13 mouse cellular contexts compared by ENCODE assay signal in the genomic region with DNA sequence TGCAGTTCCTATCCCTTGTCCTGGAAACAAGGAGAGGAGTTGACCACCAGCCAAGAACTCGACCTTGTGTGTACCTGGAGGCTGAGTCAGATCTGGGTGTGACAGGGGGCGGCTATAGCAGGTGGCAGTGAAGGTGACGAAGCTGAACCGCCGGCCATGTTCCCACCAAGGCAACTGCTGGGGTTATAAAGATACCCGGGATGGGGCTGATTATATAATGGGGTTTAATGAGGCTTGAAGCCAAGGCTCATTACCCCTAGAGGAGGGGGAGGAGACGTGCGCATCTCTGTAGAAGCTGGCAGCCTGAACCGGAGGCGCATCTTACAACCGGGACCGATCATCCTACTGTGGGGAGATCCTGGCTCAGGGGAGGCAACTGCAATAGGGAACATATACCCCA.
DNase-seq lines count a peak whose midpoint lies in the region; ATAC-seq and TF ChIP-seq lines count a peak whose summit lies in the region.
"Had no signal": no experiment of that assay in that cellular context is flagged by ENCODE, and none has a peak within 500 bp of the region (broad histone marks: within the 10 kb centered on the region; RNA-seq: fewer than 3 reads in every experiment).

No protein-coding gene starts in this region.

- H3K27me3 ChIP-seq in hindbrain, embryonic 12.5 days, result peaks cover 4% of the 10 kb centered on the region; the same call in 1 of the 2 replicates
- H3K27me3 ChIP-seq in neural tube, embryonic 12.5 days (replicated peaks), result 0 out of 2 replicates have a peak, but pooled peaks cover 4% of the 10 kb centered on the region
- H3K27me3 ChIP-seq: megakaryocyte, embryonic 14.5 days had no signal

- no peak overlapping the region for H3K9ac ChIP-seq in hindbrain, embryonic 12.5 days
- H3K9ac ChIP-seq in neural tube, embryonic 12.5 days, result no peak overlapping the region

- H3K4me1 ChIP-seq in hindbrain, embryonic 12.5 days, result peaks cover 13% of the 10 kb centered on the region
- peaks cover 6% of the 10 kb centered on the region for H3K4me1 ChIP-seq in neural tube, embryonic 12.5 days
- H3K4me1 ChIP-seq: megakaryocyte, embryonic 14.5 days had no signal

- ATAC-seq in cerebellum, adult (ENCODE audit: insufficient number of reproducible peaks, low FRiP score, low TSS enrichment), result no peak
- peak; percentile 69 for ATAC-seq in hindbrain, embryonic 12.5 days (ENCODE audit: low FRiP score)
- ATAC-seq in neural tube, embryonic 12.5 days (ENCODE audit: low FRiP score, low read depth), result 0 out of 2 replicates have a peak, but pooled peaks have one; percentile 50

- TF ChIP-seq CTCF in layer of hippocampus, adult 2 months (conservative IDR thresholded peaks at IDR 0.05), result no peak

- no peak overlapping the region for H3K4me3 ChIP-seq in layer of hippocampus, adult 2 months
- H3K4me3 ChIP-seq in hindbrain, embryonic 12.5 days, result no peak overlapping the region
- H3K4me3 ChIP-seq in neural tube, embryonic 12.5 days, result no peak overlapping the region
- H3K4me3 ChIP-seq: erythroblast, embryonic 14.5 days; megakaryocyte, embryonic 14.5 days had no signal

- no peaks in the 10 kb centered on the region for H3K9me3 ChIP-seq in hindbrain, embryonic 12.5 days (replicated peaks)
- no peaks in the 10 kb centered on the region for H3K9me3 ChIP-seq in neural tube, embryonic 12.5 days

- DNase-seq in cerebellum, adult 11 months, result peak; percentile 17
- DNase-seq in layer of hippocampus, adult 2 months (ENCODE audit: low spot score in 2 of 2), result peak in 1 of 2 experiments; percentile 39
- DNase-seq in layer of hippocampus, postnatal 10 days (ENCODE audit: low spot score in 2 of 2), result no peak
- DNase-seq in heart, adult 18-20 months, result no peak
- no peak for DNase-seq in lung, postnatal 25 days (ENCODE audit: low spot score)
- DNase-seq: gastrocnemius, postnatal 25 days; heart, postnatal 36 days; thymus, postnatal 4 days had no signal

- H3K4me2 ChIP-seq in hindbrain, embryonic 12.5 days (replicated peaks), result no peak overlapping the region
- 0 out of 2 replicates have a peak overlapping the region, but pooled peaks have one; percentile 3 for H3K4me2 ChIP-seq in neural tube, embryonic 12.5 days (replicated peaks)

- 37% methylated on average over 12 of the region's 12 CpGs for WGBS in hindbrain, embryonic 12.5 days
- WGBS in neural tube, embryonic 12.5 days, result 15% methylated on average over 12 of the region's 12 CpGs

- peak overlapping the region; percentile 39; the same call in 1 of the 2 replicates for H3K27ac ChIP-seq in layer of hippocampus, adult 2 months
- H3K27ac ChIP-seq in hindbrain, embryonic 12.5 days, result no peak overlapping the region
- H3K27ac ChIP-seq in neural tube, embryonic 12.5 days, result no peak overlapping the region

- H3K36me3 ChIP-seq in hindbrain, embryonic 12.5 days, result no peaks in the 10 kb centered on the region
- no peaks in the 10 kb centered on the region for H3K36me3 ChIP-seq in neural tube, embryonic 12.5 days
